Mouse (Mus musculus) lung, adult 2 months (tissue): Measurements from ENCODE around the gene Tbc1d12. TPM values are rescaled to one million over a fixed set of nuclear protein-coding genes. Genes with fewer than 3 reads are reported as not detected.
A peak's percentile ranks its signal among the peaks of the same experiment; 100 is the strongest.

ENCODE experiments used
- DNase-seq: peaks from one replicate; pipeline ENCODE4 v3.0.0; 2022
- H3K4me1 ChIP-seq: fragments of 200-500 bp; 2 replicates; pipeline ENCODE4 v1.6.1; 2011; ENCODE audit warnings: low read length; ENCODE audit not compliant: control insufficient read depth, insufficient read depth
- H3K4me3 ChIP-seq: fragments of 200-500 bp; replicated peaks from 2 replicates; pipeline ENCODE3; 2011; ENCODE audit warnings: low read depth, mild to moderate bottlenecking, control low read depth, low read length; ENCODE audit errors: extremely low read depth
- CTCF ChIP-seq: fragments of 200-500 bp; IDR thresholded peaks from 2 replicates; pipeline ENCODE4 v1.5.1; 2011; ENCODE audit warnings: mild to moderate bottlenecking, low read length, control low read depth; ENCODE audit not compliant: insufficient read depth
- POLR2A ChIP-seq: fragments of 200-500 bp; IDR thresholded peaks from 2 replicates; pipeline ENCODE4 v1.6.1; 2011; ENCODE audit warnings: low read depth, mild to moderate bottlenecking, control low read depth, low read length, borderline replicate concordance; ENCODE audit errors: extremely low read depth
- WGBS: fragments of 180-500 bp; shearing (Covaris S2); methylation state at CpG from one replicate; pipeline ENCODE4 v1.1.7; 2018; 5-methylcytosine and 5-hydroxymethylcytosine counted together
- polyA plus RNA-seq: library from polyadenylated mRNA; depleted of rRNA; stranded (reverse); fragments of >200 nt; gene quantifications from 2 replicates; pipeline ENCODE4 v1.2.3, GENCODE M21; 2012

Gene Tbc1d12
- polyA plus RNA-seq, 1 experiment: 3.5 TPM

DNA sequence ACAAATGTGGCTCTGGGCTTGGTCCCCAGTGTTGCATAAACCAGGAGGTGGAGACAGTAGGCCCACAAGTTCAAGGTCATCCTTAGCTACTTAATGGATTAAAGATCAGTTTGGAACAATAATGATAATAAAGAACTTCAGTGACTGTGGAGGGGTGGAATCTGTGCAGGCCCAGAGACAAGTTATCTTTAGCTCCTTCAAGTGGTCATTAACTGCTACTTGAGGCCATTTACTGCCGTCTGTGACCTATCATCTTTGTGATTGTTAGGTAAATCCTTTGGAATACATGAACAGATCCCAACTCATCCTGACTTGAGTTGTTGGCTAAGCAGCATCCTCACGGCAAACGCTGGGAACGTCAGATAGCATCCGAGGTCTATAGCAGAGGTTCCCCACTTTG is 66.1 kb downstream of the Tbc1d12 start:
- WGBS: 89% methylated on average over 5 of the region's 5 CpGs
- DNase-seq: no peak
- TF ChIP-seq CTCF (no peak), POLR2A (no peak)
- Histone ChIP-seq H3K4me3 (no peak overlapping the region), H3K4me1 (no peaks in the 10 kb centered on the region)

DNA sequence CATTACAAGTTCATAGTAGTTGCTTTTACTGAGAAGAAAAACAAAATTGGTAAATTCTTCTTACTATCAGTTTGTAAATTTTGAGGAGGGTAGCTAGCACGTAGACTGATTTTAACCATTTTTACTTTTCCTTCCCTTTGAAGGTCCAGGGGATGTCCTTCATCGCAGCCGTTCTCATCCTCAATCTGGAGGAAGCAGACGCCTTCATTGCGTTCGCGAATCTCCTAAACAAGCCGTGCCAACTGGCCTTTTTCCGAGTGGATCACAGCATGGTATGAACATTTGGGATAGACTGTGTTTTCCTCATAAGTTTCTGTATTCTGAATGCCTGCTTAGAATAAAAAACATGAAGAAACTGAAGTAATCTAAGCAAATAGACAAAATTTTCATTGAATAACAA is 77.4 kb downstream of the Tbc1d12 start:
- no peak overlapping the region for H3K4me3 ChIP-seq
- DNase-seq: no peak
- TF ChIP-seq POLR2A (no peak), CTCF (no peak)
- H3K4me1 ChIP-seq: no peaks in the 10 kb centered on the region
- WGBS: 86% methylated on average over 9 of the region's 9 CpGs

DNA sequence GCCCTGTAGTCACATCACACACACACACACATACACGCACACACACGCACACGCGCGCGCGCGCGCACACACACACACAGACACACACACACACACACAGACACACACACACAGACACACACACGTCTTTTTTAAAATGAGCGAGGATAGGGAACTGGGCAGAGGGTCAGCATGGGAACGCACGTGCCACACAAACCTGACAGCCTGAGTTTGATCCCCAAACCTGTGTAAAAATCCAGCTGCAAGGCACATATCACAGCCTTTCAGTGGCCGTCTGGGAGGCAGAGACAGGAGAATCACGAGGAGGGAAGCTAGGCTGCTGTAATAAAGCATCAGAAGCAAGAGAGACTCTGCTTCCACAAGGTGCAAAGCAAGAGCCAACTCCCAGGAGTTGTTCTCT is 78.5 kb downstream of the Tbc1d12 start:
- Histone ChIP-seq H3K4me1 (no peaks in the 10 kb centered on the region), H3K4me3 (no peak overlapping the region)
- TF ChIP-seq CTCF: no peak
- TF ChIP-seq POLR2A: no peak
- DNase-seq: no peak
- WGBS: 94% methylated on average over 15 of the region's 15 CpGs

DNA sequence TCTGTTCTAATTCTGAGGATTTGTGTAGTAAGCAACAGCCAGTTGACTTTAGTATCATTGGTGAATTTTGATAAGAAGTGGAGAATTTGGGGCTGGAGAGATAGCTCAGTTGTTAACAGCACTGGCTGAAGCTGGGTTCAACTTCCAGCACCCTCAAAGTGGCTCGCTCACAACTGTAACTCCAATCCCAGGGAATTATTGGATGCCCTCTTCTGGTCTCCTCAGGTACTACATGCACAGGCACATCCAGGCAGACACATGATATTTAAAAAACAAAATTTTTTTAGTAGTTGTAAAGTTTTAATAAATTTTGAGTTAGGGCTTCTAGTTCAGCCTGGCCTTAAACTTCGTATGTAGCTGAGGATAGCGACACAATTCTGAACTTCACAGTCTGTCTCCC is 79.3 kb downstream of the Tbc1d12 start:
- Histone ChIP-seq H3K4me1 (no peaks in the 10 kb centered on the region), H3K4me3 (no peak overlapping the region)
- 52% methylated on average over 3 of the region's 3 CpGs for WGBS
- peak; percentile 20 for DNase-seq
- TF ChIP-seq POLR2A: no peak
- peak; percentile 35; the same call in 1 of the 2 replicates for TF ChIP-seq CTCF

DNA sequence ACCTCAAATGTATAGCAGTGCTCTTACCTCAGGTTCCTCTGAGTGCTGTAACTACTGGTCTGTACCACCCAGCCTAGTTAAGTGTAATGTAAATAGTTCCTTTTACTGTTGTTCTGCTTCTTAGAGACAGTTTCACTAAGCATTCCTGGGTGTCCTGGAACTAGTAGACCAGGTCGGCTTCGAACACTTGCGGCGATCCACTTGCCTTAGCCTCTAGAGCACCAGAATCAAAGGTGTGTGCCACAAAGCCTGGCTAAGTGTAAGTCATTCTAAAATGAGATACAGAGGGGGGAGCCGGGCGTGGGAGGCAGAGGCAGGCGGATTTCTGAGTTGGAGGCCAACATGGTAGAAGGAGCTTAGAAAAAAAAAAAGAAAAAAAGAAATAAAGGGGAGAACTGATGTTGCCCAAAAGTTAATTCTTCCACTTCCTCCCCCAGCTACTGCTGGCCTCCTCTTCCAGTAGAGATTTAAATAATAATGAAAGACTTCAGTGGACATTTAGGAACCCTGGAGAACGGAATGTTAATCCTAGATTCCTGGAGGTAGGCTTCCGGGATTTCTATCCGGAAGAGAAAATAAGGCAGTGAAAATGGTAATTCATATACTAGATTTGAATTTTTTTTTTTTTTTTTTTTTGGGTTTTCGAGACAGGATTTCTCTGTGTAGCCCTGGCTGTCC is 92.2 kb downstream of the Tbc1d12 start:
- no peaks in the 10 kb centered on the region for H3K4me1 ChIP-seq
- 92% methylated on average over 11 of the region's 11 CpGs for WGBS
- H3K4me3 ChIP-seq: no peak overlapping the region
- no peak for TF ChIP-seq POLR2A
- TF ChIP-seq CTCF: no peak
- no peak for DNase-seq

DNA sequence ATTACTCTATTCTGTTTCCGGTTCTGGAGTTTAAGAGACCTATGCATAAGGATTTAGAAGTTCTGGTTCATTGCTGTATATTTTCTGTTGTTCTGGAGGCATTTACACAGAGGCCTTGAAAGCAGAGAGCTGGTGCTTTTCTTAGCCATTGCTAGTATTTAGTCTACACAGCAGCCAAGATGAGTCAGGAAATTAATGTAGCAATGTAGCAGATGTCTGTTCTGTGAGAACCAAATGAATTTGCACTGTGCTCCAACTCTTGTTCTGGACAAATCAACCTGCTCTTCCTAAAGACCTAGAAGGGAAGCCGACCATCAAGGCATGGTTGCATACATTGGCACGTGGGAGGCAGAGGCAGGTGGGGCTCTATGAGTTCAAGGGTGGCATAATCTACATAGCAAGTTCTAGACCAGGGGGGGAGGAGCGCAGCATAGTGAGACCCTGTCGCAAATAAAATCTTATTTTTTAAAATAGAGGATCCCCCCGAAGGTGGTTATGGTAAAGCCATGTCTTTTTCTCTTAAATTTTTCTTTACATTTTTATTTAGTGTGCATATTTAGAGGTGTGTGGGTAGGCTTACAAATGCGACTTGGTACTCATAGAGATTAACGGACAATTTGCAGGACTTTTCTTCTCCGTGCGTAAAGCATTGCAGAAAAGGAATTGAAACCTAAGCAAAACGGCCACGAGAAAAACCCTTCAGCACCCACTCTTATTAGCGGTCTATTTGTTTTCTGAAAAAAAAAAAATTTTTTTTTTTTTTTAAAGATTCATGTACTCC is 93.3 kb downstream of the Tbc1d12 start:
- no peak for DNase-seq
- H3K4me3 ChIP-seq: no peak overlapping the region
- no peaks in the 10 kb centered on the region for H3K4me1 ChIP-seq
- 53% methylated on average over 13 of the region's 13 CpGs for WGBS
- TF ChIP-seq POLR2A: no peak
- no peak for TF ChIP-seq CTCF

DNA sequence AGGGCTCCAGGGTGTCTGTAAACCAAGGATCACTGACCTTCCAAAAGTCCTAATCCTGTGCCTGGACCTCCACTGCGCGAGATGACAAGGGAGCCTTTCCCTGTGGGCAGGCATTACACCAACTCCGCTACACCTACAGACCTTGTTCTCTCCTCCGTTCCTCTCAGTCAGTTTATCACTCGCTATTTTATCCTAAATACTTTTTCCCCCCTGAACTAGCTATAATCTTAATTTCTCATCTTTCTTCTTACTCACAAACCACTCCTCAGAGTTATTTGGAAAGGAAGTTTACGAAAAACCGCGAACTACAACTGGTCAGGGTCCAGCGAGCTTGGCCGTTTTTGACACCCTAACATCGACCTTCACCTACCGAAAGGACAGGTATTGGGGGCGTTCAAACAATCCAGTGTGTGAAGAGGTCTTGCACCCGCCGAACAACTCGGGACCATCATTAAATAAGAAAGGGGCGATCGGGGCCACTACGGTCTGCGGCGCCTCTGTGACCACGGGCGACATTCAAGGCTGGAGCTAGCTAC is 93.9 kb downstream of the Tbc1d12 start:
- WGBS: under 1% methylated on average over 23 of the region's 23 CpGs
- TF ChIP-seq CTCF (no peak), POLR2A (no peak)
- peak overlapping the region; percentile 89 for H3K4me3 ChIP-seq
- H3K4me1 ChIP-seq: no peaks in the 10 kb centered on the region
- DNase-seq: no peak

DNA sequence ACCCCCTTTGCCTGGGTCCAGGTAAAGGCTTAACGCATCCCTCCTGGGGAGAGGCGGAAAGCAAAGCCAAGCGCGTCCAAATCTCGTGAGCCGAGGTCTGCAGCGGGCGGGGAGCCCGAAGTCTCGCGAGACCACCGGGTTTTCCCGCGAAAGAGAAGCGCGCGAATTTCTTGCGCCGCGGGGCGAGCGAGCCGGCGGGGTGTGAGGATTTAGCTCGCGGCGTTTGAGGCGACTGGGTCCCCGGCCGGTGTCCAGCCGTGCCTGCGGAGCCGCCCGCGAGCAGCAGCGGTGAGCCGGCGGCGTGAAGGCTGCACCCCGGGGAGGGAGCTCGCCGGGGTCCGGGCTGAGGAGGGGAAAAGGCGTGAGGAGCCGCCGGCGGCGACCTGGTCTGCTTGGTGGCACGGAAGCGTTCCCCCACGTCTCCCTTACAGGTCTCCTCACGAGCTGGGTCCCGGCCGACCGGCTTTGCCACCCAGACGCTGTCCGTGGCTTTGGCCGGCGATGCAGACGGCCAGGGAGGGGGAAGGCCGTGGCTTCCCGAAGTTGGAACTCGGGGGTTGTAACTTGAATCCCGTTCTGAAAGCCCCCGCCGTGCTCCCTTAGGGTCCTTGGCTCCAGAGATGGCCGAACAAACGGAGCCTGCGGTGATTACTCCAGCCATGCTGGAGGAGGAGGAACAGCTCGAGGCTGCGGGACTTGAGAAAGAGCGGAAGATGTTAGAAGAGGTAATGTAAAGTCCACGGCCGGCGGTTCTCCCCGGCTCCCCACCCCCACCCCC is 94.6 kb downstream of the Tbc1d12 start, which contains the start of gene Hells:
Gene Hells (plus strand): TSS at position 128 of the 778 bp plus-strand sequence.
- TF ChIP-seq CTCF (no peak), POLR2A (peak; percentile 45; the same call in 1 of the 2 replicates)
- Histone ChIP-seq H3K4me3 (peak within 1 kb of the TSS; percentile 89), H3K4me1 (no peaks in the 10 kb centered on the region)
- DNase-seq: peak; percentile 77
- under 1% methylated on average over 76 of the region's 76 CpGs for WGBS

DNA sequence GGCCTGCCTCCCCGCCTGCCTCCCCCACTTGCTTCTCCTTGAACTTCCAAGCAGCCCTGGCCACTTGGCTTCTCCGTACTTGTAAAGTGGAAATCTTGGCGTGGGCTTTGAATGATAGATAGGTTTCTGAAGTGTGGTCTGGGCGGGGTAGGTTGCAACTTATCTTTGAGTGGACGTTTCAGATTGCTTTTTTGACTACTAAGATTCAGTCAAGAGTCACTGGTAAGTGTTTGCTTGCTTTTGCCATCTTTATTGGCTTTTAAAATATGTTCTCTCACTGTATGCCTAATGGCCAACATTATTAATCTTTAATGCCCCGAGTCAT is 95.1 kb downstream of the Tbc1d12 start:
- TF ChIP-seq POLR2A: no peak
- no peak for TF ChIP-seq CTCF
- H3K4me1 ChIP-seq: no peaks in the 10 kb centered on the region
- no peak overlapping the region for H3K4me3 ChIP-seq
- no peak for DNase-seq
- WGBS: 2% methylated on average over 6 of the region's 6 CpGs
